Mouse (Mus musculus): Measurements from ENCODE around the gene Map1s.

DNA sequence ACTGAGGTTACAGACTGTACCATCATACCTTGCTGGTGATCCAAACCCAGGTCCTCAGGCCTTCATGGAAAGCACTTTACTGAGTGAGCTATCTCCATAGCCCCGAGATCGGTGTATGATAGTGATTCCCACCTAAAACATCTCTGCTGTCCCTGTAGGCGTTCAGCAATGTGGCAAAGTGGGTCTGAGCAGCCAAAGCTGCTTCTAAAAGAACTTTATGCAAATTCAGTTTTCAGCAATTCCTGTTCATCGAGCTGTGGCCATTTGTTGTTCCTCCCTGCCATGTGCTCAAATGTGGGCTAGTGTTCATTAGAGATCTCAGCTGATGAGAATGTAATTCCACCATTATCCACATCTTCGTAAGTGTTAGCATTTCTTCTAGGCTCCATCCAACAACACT lies 20.7 kb downstream of the Map1s start:
- no peak for TF ChIP-seq CTCF (IDR thresholded peaks at IDR 0.05)
- TF ChIP-seq EP300 (IDR thresholded peaks at IDR 0.05), result no peak
